Mouse (Mus musculus) ES-CJ7 (cell line): Measurements from ENCODE around the gene Ppm1j.
"Not testable (repeated sequence)": the region's sequence is repeated elsewhere in the genome, so short reads cannot be mapped to it uniquely, and the experiment has no call there.

Experiments used
- DNase-seq: peaks from one replicate; pipeline ENCODE4 v3.0.0; 2011; ENCODE audit warnings: low read depth, low spot score

Ppm1j gene

GRCm38 (mm10) chr3:104780561-104781420 lies at the start of gene Ppm1j:
Ppm1j (plus strand) TSS chr3:104781056.
- peak; percentile 87 for DNase-seq

GRCm38 (mm10) chr3:104732907-104733306 lies 47.9 kb upstream of the Ppm1j start:
- no peak for DNase-seq

- no peak for DNase-seq
These were observed 46.2 kb upstream of the Ppm1j start for GRCm38 (mm10) chr3:104734654-104735053.

DNA sequence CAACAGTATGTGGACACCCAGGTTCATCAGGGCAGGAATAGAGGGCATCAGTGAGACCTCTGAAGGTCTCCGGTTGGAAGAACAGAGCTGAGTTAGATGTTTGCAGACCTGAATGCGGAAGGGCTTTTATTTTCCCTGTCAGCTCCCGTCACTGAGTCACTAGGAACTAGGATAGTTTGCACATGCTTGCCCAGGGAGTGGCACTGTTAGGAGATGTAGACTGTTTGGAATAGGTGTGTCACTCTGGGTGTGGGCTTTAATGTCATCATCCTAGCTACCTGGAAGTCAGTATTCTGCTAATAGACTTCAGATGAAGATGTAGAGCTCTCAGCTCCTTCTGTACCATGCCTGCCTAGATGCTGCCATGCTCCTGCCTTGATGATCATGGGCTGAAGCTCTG lies 38.9 kb upstream of the Ppm1j start:
- DNase-seq = no peak

- no peak for DNase-seq
These were observed 37.7 kb upstream of the Ppm1j start for GRCm38 (mm10) chr3:104743161-104743560.

DNA sequence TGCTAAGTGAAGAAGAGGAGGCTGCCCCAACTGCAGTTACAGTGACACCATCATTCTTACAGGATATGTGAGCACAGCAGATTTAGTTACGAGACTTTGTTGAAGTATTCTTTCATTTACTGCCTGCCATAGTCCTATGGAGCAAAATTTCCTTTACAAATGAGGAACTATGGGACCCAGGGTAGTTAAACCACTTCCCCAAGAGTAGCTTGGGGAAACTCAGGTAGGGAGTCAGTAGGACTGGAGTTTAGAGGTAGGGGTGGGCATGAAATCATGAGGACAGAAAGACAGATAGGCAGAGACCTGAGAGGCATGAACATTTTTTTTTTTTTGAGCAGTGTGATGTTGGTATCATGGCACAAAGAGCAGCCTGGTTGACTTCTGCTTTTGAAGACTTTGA lies 37.0 kb upstream of the Ppm1j start:
- DNase-seq = no peak

DNA sequence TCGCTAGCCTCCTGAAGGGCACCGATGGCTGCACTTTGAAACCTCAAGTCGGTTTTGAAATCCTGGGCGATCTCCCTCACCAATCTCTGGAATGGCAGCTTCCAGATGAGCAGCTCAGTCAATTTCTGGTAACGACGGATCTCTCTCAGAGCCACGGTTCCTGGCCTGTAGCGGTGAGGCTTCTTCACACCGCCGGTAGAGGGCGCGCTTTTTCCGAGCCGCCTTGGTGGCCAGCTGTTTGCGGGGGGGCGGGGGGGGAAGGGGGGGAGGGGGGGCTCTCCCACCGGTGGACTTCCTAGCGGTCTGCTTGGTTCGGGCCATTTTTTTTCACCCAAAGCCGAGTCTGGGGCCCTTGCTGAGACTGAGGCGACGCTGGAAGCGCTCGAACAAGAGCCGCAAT lies 28.0 kb upstream of the Ppm1j start:
- DNase-seq = not testable (repeated sequence)

DNA sequence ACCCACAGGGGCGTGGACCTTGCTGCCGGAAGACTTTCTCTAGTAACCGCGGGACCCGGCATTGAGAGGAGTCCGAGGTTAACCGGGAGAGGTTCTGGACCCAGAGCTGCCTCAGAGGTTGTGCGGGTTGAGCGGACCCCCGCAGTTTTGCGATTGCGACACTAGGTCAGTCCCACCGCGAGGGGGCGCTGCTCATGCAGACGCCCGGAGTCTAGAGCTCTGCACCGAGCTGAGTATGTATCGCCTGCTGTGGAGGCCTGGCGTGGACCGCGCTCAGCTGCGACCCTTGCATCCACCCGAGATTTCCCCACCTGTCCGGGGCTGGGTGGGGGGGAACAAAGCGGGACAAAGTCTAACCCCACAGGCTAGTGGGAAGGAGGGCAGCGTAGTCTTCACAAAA lies 22.4 kb upstream of the Ppm1j start:
- peak; percentile 79 for DNase-seq

DNA sequence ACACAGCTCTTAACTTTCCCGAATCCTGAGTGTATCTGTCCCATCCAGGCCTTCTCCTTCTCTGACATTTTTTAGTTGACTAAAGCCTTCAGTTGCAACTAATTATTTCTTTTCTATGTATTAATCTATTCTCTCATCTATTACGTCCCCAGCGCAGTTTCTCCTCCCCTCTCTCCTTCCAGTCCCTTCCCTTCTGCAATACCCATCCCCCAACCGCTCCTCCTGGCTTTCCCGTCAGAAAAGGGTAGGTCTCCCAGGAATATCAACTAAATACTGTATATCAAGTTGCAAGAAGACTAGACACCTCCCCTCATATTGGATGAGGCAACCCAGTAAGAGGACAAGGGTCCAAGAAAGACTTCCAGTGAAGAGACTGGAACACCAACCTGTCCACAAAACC lies 22.0 kb upstream of the Ppm1j start:
- no peak for DNase-seq

DNA sequence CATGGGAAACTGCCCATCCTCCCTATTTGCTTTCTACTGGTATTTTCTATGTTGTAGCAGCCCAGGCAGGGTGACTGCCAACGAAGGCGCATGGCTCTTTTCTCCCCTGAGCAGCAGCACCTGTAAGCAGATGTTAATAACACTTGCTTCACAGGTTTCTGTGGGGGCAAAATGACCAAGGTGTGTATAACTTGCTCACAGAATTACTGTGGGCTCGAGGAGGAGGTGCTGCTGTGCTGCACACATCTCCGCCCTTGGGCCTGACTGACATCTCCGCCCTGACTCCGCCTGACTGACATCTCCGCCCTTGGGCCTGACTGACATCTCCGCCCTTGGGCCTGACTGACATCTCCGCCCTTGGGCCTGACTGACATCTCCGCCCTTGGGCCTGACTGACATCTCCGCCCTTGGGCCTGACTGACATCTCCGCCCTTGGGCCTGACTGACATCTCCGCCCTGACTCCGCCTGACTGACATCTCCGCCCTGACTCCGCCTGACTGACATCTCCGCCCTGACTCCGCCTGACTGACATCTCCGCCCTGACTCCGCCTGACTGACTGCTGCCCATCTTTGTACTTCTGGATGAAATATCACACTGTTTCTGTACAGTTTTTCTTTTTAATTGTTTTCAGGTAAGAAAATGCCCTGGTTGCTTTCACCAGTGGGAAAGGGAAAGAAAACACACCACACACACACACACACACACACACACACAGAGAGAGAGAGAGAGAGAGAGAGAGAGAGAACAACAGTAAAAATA lies 18.6 kb upstream of the Ppm1j start:
- DNase-seq = not testable (repeated sequence)

- peak; percentile 62 for DNase-seq
These were observed 15.8 kb upstream of the Ppm1j start for GRCm38 (mm10) chr3:104765021-104765420.

GRCm38 (mm10) chr3:104767141-104767540 lies 13.7 kb upstream of the Ppm1j start:
- DNase-seq = no peak

- DNase-seq = no peak
These were observed 13.1 kb upstream of the Ppm1j start for GRCm38 (mm10) chr3:104767716-104768115.

- no peak for DNase-seq
These were observed 11.7 kb upstream of the Ppm1j start for GRCm38 (mm10) chr3:104769135-104769534.

DNA sequence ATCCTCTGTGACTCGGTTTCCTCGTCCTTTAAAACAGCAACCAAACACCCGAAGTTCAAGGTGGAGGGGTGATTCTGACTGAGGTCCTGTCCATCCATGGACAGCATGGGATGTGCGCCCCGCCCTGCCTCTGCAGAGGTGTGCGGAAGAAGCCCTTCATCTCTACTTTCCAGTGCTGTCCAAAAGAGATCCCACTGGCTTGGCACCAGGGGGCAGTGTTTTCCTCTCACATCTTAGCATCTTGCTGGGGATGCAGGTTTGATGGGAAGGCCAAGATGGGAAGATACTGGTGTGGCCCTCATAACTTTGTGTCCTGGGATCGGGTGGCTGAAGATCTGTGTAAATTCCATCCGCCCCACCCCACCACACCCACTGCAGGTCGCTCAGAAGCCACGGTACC lies 10.8 kb upstream of the Ppm1j start:
- peak; percentile 76 for DNase-seq

- no peak for DNase-seq
These were observed 9.9 kb upstream of the Ppm1j start for GRCm38 (mm10) chr3:104770918-104771317.

DNA sequence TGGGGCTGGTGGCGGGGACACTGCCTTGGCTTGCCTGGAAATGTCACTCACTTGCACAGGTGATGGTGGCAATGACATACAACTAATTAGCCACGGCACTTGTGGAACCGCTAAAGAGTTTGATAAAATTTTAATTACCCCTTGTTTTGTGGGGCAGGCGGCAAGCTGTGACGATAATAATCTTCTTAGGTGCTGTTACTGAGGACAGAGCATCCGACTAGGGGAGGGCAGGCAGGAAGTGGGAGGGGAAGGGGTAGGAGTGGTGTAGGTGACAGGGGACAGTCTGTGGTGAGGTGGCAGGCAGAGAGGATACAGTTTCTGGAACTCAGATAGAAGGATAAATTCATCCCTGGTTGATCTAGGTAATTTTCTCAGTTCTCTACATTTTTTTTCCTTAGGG lies 9.4 kb upstream of the Ppm1j start:
- DNase-seq = no peak

DNA sequence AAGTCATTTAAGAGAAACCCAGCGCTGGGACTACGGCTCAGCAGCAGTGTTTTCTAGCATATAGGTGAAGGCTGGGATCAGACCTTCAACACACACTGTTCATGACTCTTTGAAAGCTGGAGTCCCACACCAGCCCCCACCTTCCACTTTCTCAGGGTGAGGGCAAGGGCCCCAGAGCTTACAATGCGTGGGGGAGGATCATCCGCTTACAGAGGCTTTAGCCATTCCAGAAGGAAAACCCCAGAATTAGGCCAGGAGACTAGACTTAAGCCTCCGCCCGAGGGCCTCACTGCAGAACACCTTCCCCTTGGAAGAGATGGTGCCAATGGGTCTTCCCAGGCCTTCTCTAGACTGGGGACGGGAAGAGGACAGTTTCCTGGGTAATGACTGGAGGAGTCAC lies 7.6 kb upstream of the Ppm1j start:
- no peak for DNase-seq

GRCm38 (mm10) chr3:104777342-104777741 lies 3.5 kb upstream of the Ppm1j start:
- peak; percentile 53 for DNase-seq

DNA sequence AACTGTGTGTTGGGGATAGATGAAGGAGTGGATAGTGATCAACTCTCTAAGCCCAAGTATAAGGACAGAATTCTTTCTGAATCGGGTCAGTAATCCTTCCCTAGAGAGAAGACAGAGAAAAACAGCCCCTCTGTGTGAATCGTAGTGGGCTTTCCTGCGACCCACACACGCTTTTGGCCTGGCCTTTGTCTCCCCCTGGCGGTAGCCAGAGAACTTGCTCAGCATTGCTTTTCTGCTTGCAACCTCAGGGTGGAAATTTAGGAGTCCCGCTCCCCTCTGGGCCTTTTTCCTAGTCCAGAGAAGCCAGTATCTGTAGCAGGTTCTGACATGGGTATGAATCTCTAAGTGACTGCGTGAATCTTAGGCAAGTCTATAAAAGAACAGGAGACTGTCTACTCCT lies 907 bp upstream of the Ppm1j start:
- DNase-seq = peak; percentile 74

DNA sequence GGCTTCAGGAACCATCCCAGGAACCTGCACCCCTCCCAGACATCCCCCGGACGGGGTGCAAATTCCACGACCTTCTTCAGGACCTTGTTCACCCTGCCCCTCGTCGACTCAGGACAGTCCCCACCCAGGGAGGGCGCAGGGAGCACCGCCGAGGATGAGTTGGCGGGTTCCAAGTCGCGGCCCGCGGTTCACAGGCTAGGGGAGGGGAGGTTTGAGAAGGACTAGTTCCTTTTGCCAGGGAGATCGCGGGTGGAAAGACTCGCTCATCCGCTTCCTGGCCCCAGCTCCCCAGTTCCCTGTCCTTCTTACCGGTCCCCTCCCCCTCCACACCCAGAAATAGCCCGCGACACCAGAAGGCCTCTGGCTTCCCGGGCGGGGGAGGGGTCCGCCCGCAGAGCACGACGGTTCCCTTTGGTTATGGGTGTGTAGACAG lies 631 bp downstream of the Ppm1j start, which contains the start of gene Fam19a3:
Gene Fam19a3, minus strand, starts transcription at position 370 of the 433 bp plus-strand sequence.
- peak; percentile 40 for DNase-seq

DNA sequence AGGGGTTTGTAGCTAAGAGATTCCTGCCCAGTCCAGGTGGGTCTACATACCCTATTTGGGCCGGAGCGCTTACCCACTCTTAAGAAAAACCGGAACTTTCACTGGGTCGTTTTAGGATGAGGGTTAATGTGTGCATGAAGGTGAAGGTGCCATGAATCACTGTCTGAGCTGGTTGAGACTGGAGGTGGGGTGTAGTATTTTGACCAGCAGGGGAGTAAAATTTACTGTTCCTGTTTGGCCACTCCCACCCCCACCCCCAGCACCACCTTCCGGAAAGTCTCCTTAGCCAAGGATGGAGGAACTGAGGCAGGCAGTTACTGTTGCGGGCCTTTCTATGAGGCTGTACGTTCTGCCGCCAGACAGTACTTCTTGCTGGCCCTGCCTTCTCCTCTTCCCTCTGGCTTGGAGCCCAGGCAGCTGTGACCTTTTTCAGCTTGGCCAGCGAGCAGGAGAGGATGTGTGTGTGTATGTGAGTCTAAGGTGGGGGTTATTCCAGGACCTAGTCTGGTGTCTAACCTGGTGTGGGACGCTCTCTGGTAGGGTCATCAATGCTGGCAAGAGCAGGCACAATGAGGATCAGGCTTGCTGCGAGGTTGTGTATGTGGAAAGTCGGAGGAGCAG lies 1.3 kb downstream of the Ppm1j start:
- DNase-seq = peak; percentile 76
